ENCODE assay signal across 9 mouse cellular contexts in the genomic region with DNA sequence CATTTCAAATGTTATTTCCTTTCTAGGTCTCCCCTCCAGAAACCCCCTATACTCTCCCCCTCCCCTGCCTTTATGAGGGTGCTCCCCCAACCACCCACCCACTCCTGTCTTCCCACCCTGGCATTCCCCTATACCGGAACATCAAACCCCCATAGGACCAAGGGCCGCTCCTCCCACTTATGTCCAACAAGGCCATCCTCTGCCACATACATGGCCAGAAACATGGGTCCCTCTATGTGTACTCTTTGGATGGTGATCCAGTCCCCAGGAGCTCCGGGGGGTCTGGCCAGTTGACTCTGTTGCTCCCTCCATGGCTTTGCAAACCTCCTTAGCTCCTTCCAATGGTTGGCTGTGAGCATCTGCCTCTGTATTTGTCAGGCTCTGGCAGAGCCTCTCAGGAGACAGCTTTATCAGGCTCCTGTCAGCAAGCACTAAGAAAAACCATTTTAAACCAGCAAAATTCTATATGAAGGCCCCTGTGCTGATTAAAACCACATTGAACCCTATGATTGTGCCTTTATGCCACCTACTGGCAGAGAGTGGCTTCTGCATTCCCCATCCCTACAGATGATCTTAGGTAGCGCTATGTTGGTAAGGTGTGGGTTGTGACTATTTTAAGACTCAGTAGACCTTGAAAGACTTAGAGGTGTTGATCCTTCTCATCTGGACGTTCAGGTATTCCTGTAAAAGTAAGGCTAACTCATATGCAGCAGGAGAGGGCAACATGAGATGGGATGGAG. TPM values are rescaled to one million over a fixed set of nuclear protein-coding genes. Genes with fewer than 3 reads are reported as not detected.
DNase-seq lines count a peak whose midpoint lies in the region; ATAC-seq and TF ChIP-seq lines count a peak whose summit lies in the region.
"Had no signal": no experiment of that assay in that cellular context is flagged by ENCODE, and none has a peak within 500 bp of the region (broad histone marks: within the 10 kb centered on the region; RNA-seq: fewer than 3 reads in every experiment).

No protein-coding gene starts in this region.

- no peak overlapping the region for H3K9ac ChIP-seq in heart, embryonic 15.5 days
- H3K9ac ChIP-seq in intestine, embryonic 16.5 days (ENCODE audit: low read depth, low read length), result no peak overlapping the region

- H3K4me1 ChIP-seq in heart, embryonic 15.5 days (replicated peaks), result no peaks in the 10 kb centered on the region
- H3K4me1 ChIP-seq in E14TG2a.4 (replicated peaks; ENCODE audit: low read depth, low read length), result peaks cover 18% of the 10 kb centered on the region
- H3K4me1 ChIP-seq in intestine, embryonic 16.5 days (ENCODE audit: control insufficient read depth, insufficient read depth, low read length), result no peaks in the 10 kb centered on the region

- peak; percentile 47; the same call in 1 of the 2 replicates for ATAC-seq in heart, embryonic 15.5 days (replicated peaks; ENCODE audit: insufficient number of reproducible peaks, insufficient read depth, low FRiP score, low read depth)
- peak; percentile 64 for ATAC-seq in intestine, embryonic 16.5 days
- peak; percentile 96 for ATAC-seq in megakaryocyte progenitor cell, adult 5-6 weeks (replicated peaks; ENCODE audit: poor library complexity)

- H3K27me3 ChIP-seq in heart, embryonic 15.5 days, result no peaks in the 10 kb centered on the region
- no peaks in the 10 kb centered on the region for H3K27me3 ChIP-seq in E14TG2a.4 (ENCODE audit: insufficient read depth, low read length)
- H3K27me3 ChIP-seq in intestine, embryonic 16.5 days (replicated peaks; ENCODE audit: control insufficient read depth, insufficient read depth, low read length), result no peaks in the 10 kb centered on the region

- H3K4me3 ChIP-seq in heart, embryonic 15.5 days, result no peak overlapping the region
- H3K4me3 ChIP-seq in E14TG2a.4 (replicated peaks; ENCODE audit: low read length), result no peak overlapping the region
- no peak overlapping the region for H3K4me3 ChIP-seq in intestine, embryonic 16.5 days (ENCODE audit: low read length)

- no peak overlapping the region for H3K27ac ChIP-seq in heart, embryonic 15.5 days
- no peak overlapping the region for H3K27ac ChIP-seq in intestine, embryonic 16.5 days (ENCODE audit: low read length)

- H3K36me3 ChIP-seq in heart, embryonic 15.5 days, result no peaks in the 10 kb centered on the region
- no peaks in the 10 kb centered on the region for H3K36me3 ChIP-seq in E14TG2a.4 (ENCODE audit: insufficient read depth, low read length)
- H3K36me3 ChIP-seq in intestine, embryonic 16.5 days (ENCODE audit: control insufficient read depth, insufficient read depth, low read length), result no peaks in the 10 kb centered on the region

- peak; percentile 67 for TF ChIP-seq CTCF in E14TG2a.4 (conservative IDR thresholded peaks at IDR 0.05; ENCODE audit: low read length)

- 63% methylated on average over 5 of the region's 5 CpGs for WGBS in heart, embryonic 15.5 days
- WGBS in intestine, embryonic 16.5 days, result 77% methylated on average over 5 of the region's 5 CpGs

- H3K4me2 ChIP-seq in heart, embryonic 15.5 days, result no peak overlapping the region
- no peak overlapping the region for H3K4me2 ChIP-seq in intestine, embryonic 16.5 days (ENCODE audit: low read depth, low read length)

- no peaks in the 10 kb centered on the region for H3K9me3 ChIP-seq in heart, embryonic 15.5 days (replicated peaks)
- H3K9me3 ChIP-seq in E14TG2a.4 (ENCODE audit: low read length), result no peaks in the 10 kb centered on the region
- H3K9me3 ChIP-seq in intestine, embryonic 16.5 days (ENCODE audit: control insufficient read depth, low read length), result no peaks in the 10 kb centered on the region

- DNase-seq in heart, postnatal 4 days, result no peak
- DNase-seq in embryo, embryonic 11.5 days (ENCODE audit: low read depth, low spot score), result peak; percentile 27
- peak; percentile 47 for DNase-seq in thymus, postnatal 25 days
- no peak for DNase-seq in left cerebral cortex, adult 11 months (ENCODE audit: low spot score)

RNA-seq across cellular contexts. Expression of a gene that starts 23.7 kb away (rescaled TPM):
- polyA plus RNA-seq in heart, embryonic 15.5 days (2015; fragmentation: Nextera tagmentation; extraction: Ambion mirVana), result 10.6 and 11.0 TPM in 2 replicates
- total RNA-seq in heart, postnatal 4 days (2021), result 10 to 100 TPM in 1 of 2 experiments, 1 to 10 TPM in 1; 9.5 to 11.3 TPM
- 5.6 and 5.9 TPM in 2 replicates for polyA plus RNA-seq in intestine, embryonic 16.5 days (2015; fragmentation: Nextera tagmentation; extraction: Ambion mirVana)
- 0.25 and 0.88 TPM in 2 replicates for total RNA-seq in megakaryocyte progenitor cell, adult 5-6 weeks (2015)
- 0.30 and 0.37 TPM in 2 replicates for total RNA-seq in megakaryocyte progenitor cell, adult 5-6 weeks (2017)

RNA-seq across cellular contexts. Expression of a gene that starts 23.9 kb away (rescaled TPM):
- 3.2 and 3.5 TPM in 2 replicates for polyA plus RNA-seq in heart, embryonic 15.5 days (2015; fragmentation: Nextera tagmentation; extraction: Ambion mirVana)
- total RNA-seq in heart, postnatal 4 days (2021), result 10 to 100 TPM; 19.3 to 19.4 TPM
- polyA plus RNA-seq in intestine, embryonic 16.5 days (2015; fragmentation: Nextera tagmentation; extraction: Ambion mirVana), result 1.7 and 2.1 TPM in 2 replicates
- 9.6 and 11.8 TPM in 2 replicates for total RNA-seq in megakaryocyte progenitor cell, adult 5-6 weeks (2015)
- total RNA-seq in megakaryocyte progenitor cell, adult 5-6 weeks (2017), result 16.4 and 17.1 TPM in 2 replicates

RNA-seq across cellular contexts. Expression of a gene that starts 29.6 kb away (rescaled TPM):
- polyA plus RNA-seq in heart, embryonic 15.5 days (2015; fragmentation: Nextera tagmentation; extraction: Ambion mirVana), result not detected in 2 replicates
- total RNA-seq in heart, postnatal 4 days (2021), result not detected
- polyA plus RNA-seq in intestine, embryonic 16.5 days (2015; fragmentation: Nextera tagmentation; extraction: Ambion mirVana), result not detected in 2 replicates
- total RNA-seq in megakaryocyte progenitor cell, adult 5-6 weeks (2015), result not detected in 2 replicates
- total RNA-seq in megakaryocyte progenitor cell, adult 5-6 weeks (2017), result not detected in 2 replicates
- total RNA-seq: layer of hippocampus, adult 18-20 months had no signal

RNA-seq across cellular contexts. Expression of a gene that starts 43.4 kb away (rescaled TPM):
- polyA plus RNA-seq in heart, embryonic 15.5 days (2015; fragmentation: Nextera tagmentation; extraction: Ambion mirVana), result 248 and 258 TPM in 2 replicates
- 100 to 1,000 TPM; 428 to 435 TPM for total RNA-seq in heart, postnatal 4 days (2021)
- 176 TPM in 2 replicates for polyA plus RNA-seq in intestine, embryonic 16.5 days (2015; fragmentation: Nextera tagmentation; extraction: Ambion mirVana)
- 162 and 179 TPM in 2 replicates for total RNA-seq in megakaryocyte progenitor cell, adult 5-6 weeks (2015)
- 104 and 121 TPM in 2 replicates for total RNA-seq in megakaryocyte progenitor cell, adult 5-6 weeks (2017)

RNA-seq across cellular contexts. Expression of a gene that starts 48.7 kb away (rescaled TPM):
- 0.20 and 0.53 TPM in 2 replicates for polyA plus RNA-seq in heart, embryonic 15.5 days (2015; fragmentation: Nextera tagmentation; extraction: Ambion mirVana)
- total RNA-seq in heart, postnatal 4 days (2021), result not detected
- 0.68 and 0.72 TPM in 2 replicates for polyA plus RNA-seq in intestine, embryonic 16.5 days (2015; fragmentation: Nextera tagmentation; extraction: Ambion mirVana)
- 3.0 and 3.4 TPM in 2 replicates for total RNA-seq in megakaryocyte progenitor cell, adult 5-6 weeks (2015)
- 6.4 and 7.1 TPM in 2 replicates for total RNA-seq in megakaryocyte progenitor cell, adult 5-6 weeks (2017)
- total RNA-seq: layer of hippocampus, adult 18-20 months had no signal

Comparison
In these comparisons a context has a peak if more than half of its experiments do, and no peak if none do; other contexts are left out.
1. DNase-seq: peak in embryo, embryonic 11.5 days (single experiment) and thymus, postnatal 25 days (single experiment); none in heart, postnatal 4 days (single experiment) and left cerebral cortex, adult 11 months (single experiment).
2. RNA of a gene that starts 23.7 kb away (total RNA-seq): 9.5 to 11.3 TPM in heart, postnatal 4 days; 0.25 to 0.88 TPM in megakaryocyte progenitor cell, adult 5-6 weeks; every median in the first group is over 4 times any median in the second.
3. Peak in every context shown above with its lines, with median percentiles within 50 percentile points of each other: ATAC-seq.